Mouse (Mus musculus): Measurements from ENCODE around the gene Sf3a2. TPM values are rescaled to one million over a fixed set of nuclear protein-coding genes. Genes with fewer than 3 reads are reported as not detected.
"Not testable (repeated sequence)": the region's sequence is repeated elsewhere in the genome, so short reads cannot be mapped to it uniquely, and the experiment has no call there.

Sf3a2 gene
- total RNA-seq, 2 experiments from 2014 or later: 24.1 to 118 TPM

- ATAC-seq (replicated peaks; ENCODE audit: low FRiP score, low TSS enrichment, poor library complexity, severe bottlenecking): no peak
These were observed 19.2 kb downstream of the Sf3a2 start for GRCm38 (mm10) chr10:80817164-80817563.

GRCm38 (mm10) chr10:80817955-80818354 is 20.0 kb downstream of the Sf3a2 start:
- ATAC-seq (replicated peaks; ENCODE audit: low FRiP score, low TSS enrichment, poor library complexity, severe bottlenecking): not testable (repeated sequence)

DNA sequence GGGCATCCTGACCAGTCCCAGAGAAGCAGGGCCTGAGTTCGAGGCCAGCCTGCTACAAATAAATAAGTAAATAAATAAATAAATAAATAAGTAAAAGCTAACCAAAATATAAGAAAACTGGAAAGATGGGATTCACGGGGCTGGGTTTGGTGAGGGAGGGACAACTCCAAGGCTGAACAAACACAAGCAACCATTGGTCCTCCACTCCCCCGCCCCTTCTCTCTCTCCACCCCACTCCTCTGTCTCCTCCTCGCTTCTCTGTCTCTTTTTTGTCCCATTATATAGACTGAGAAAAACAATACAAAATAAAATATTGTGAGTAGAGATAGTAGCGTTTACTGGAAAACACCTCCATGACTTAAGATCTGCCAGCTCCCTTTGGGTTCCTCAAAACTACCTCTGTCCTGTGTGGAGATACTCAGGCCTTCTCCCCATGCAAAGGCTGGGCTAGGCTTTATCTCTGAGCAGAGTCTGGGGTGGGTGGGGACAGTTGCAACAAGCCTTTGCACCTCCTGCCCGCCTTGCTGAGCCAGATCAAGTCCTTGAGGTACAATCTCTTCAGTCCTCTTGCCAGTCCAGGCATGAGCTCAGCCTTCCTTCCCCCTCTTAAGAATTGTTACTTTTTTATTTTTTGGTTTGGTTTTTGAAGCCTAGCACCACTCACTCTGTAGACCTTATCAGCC is 20.7 kb downstream of the Sf3a2 start:
- peak; percentile 100 for ATAC-seq (replicated peaks; ENCODE audit: low FRiP score, low TSS enrichment, poor library complexity, severe bottlenecking)

GRCm38 (mm10) chr10:80819406-80819805 is 21.4 kb downstream of the Sf3a2 start:
- no peak; the same call in 1 of the 2 replicates for ATAC-seq (replicated peaks; ENCODE audit: low FRiP score, low TSS enrichment, poor library complexity, severe bottlenecking)

- ATAC-seq (replicated peaks; ENCODE audit: low FRiP score, low TSS enrichment, poor library complexity, severe bottlenecking): no peak
These were observed 24.0 kb downstream of the Sf3a2 start for GRCm38 (mm10) chr10:80821991-80822390.

GRCm38 (mm10) chr10:80822528-80822927 is 24.5 kb downstream of the Sf3a2 start:
- ATAC-seq (replicated peaks; ENCODE audit: low FRiP score, low TSS enrichment, poor library complexity, severe bottlenecking): no peak

GRCm38 (mm10) chr10:80823316-80823715 is 25.3 kb downstream of the Sf3a2 start:
- no peak for ATAC-seq (replicated peaks; ENCODE audit: low FRiP score, low TSS enrichment, poor library complexity, severe bottlenecking)

DNA sequence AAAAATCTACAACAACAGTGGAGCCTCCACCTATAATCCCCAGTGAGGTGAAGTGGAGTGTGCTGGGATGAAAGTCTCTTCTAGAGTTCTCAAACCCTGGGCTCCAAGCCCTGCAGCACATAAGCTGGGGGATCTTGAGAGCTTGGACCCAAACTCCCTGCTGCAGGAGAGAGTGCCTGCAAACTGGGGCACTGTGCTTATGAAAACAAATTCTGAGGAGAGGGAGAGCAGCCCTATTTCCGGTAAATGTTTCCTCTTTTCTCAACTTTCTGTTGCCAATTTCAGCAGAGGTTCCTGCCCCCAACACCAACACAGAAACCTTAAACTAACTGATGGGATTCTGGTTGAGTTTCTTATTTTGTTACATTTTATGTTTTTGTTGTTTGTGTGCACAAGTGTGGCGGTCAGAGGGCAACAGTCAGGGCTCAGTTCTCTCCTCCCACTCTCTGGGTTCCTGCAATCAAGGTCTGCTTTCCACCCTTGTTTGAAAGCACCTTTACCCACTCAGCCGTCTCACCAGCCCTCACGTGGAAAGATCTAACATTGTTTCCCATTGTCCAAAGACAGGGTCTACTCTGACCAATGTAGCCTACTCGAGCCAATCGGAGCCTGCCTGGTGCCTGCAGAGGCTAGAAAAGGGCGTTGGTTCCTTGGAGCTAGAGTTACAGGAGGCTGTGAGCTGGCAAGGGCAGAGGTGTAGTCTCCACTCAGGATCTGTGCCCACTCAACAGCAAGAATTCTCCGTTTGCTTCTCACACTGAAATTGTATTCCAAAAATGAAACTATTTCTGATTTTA is 26.0 kb downstream of the Sf3a2 start:
- no peak for ATAC-seq (replicated peaks; ENCODE audit: low FRiP score, low TSS enrichment, poor library complexity, severe bottlenecking)

GRCm38 (mm10) chr10:80824827-80825226 is 26.8 kb downstream of the Sf3a2 start:
- no peak for ATAC-seq (replicated peaks; ENCODE audit: low FRiP score, low TSS enrichment, poor library complexity, severe bottlenecking)

GRCm38 (mm10) chr10:80826151-80827062 is 28.4 kb downstream of the Sf3a2 start, which contains the start of gene Oaz1:
Gene Oaz1 (plus strand): TSS chr10:80826656.
- peak; percentile 88 for ATAC-seq (replicated peaks; ENCODE audit: low FRiP score, low TSS enrichment, poor library complexity, severe bottlenecking)

- ATAC-seq (replicated peaks; ENCODE audit: low FRiP score, low TSS enrichment, poor library complexity, severe bottlenecking): no peak
These were observed 29.3 kb downstream of the Sf3a2 start for GRCm38 (mm10) chr10:80827063-80827869.

GRCm38 (mm10) chr10:80827870-80828420 is 29.9 kb downstream of the Sf3a2 start:
- ATAC-seq (replicated peaks; ENCODE audit: low FRiP score, low TSS enrichment, poor library complexity, severe bottlenecking): no peak

GRCm38 (mm10) chr10:80828587-80828986 is 30.6 kb downstream of the Sf3a2 start:
- ATAC-seq (replicated peaks; ENCODE audit: low FRiP score, low TSS enrichment, poor library complexity, severe bottlenecking): not testable (repeated sequence)

DNA sequence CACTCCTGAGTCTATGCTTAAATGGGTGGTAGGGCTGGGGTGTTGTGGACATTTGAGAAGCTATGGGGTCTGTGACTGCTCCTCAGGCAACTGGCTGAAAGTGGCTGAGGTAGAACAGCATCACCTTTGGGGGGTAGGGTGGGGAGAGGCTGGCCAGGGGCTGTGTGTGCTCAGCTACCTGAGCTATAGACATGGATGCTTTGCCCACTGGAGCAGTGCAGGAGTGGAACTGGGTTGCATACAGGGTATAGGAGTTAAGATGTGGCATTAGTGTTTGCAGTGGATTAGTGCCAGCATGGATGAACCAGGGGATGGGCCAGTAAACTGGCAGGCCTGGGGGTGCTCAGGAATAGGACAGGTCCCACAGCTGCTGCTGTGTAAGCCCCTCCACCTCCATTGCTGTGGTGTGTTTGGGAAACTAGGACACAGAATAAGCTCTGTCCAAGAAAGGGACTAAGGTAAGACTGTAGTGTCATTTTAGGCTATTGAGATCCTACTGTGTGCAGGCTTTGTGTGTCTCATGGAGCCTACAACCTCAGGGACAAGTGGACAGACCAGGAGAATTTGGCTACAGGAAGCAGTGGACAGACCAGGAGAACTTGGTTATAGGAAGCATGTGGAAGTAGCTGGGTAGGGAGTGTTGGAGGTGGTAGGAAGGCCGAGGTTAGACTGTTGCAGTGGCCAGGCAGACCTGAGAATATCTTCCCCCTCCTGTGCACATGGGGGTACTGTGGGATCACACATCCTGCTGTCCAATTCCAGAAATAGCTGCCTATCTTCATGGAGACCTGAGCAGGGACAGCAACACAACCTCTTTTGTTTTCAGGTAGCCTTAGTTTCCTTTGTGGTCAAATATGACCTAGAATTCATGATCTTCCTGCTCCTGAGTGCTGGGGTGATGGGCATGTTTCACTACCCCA is 31.6 kb downstream of the Sf3a2 start:
- no peak for ATAC-seq (replicated peaks; ENCODE audit: low FRiP score, low TSS enrichment, poor library complexity, severe bottlenecking)

DNA sequence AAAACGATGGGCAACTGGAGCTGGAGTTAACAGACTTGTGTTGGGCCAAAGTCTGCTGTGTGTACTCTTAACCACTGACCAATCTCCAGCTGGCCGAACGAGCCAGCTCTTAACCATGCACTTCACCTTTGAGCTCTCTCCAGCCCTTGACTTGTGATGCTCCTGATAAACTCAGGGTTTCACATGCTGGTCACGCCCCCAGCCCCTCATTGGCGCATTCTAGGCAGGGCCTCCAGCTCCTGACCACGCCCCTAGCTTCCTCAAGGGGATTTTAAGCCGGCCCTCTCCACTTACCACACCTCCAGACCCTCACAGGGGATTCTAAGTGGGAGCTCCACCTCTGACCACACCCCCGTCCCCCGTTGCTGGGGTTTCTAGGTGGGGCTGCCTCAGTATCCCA is 33.1 kb downstream of the Sf3a2 start:
- peak; percentile 22 for ATAC-seq (replicated peaks; ENCODE audit: low FRiP score, low TSS enrichment, poor library complexity, severe bottlenecking)

DNA sequence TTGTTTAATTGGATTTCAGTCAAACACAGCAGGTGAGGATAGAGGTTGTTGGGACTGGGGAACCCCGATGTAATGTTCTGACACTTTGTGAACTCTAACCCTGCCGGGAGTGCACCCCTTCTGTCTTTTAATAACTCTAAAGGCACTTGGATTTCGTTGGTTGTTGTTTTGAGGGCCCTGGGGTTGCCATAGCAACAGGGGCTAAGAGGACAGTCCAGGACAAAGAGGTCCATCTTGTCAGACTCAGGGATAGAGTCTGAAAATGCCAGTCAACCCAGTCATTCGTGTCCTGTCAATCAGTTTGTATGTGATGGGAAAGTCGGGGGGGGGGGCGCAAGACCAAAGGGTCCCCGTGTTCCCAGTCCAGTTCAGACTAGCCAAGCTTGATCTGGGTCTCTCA is 34.8 kb downstream of the Sf3a2 start:
- no peak for ATAC-seq (replicated peaks; ENCODE audit: low FRiP score, low TSS enrichment, poor library complexity, severe bottlenecking)

DNA sequence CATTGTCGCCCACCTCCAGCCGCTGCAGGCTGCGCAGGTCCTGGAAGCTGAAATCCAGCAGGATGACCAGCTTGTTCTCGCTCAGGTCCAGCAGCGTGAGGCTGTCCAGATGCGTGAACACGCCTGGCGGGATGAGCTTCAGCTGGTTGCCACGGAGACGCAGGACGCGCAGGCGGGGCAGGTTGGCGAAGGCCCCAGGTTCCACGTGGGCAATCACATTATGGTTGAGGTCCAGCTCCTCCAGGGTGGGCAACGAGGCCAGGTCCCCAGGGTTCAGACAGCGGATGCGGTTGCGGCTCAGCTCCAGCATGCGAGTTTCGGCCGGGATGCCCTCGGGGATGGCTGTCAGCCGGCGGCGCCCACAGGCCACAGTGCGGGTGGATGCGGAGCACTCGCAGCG is 37.6 kb downstream of the Sf3a2 start:
- ATAC-seq (replicated peaks; ENCODE audit: low FRiP score, low TSS enrichment, poor library complexity, severe bottlenecking): no peak

DNA sequence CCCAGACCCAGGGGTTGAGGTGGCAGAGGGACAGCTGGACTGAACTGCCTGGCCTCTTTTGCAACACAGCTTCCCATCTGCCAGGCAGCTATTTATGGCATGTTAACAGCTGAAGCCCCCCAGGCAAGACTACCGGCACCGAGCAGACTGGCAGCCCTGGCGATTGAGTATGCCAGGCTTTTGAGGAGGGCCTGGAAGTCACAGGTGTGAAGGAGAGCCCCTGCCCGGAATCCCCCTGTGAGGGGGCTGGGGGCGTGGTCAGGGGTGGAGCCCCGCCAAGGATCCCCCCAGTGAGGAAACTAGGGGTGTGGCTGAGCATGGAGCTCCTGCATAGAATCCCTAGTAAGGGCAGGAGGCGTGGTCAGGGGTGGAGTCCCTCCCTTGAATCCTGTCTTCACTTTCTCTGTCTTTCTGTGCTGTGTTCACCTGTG is 39.0 kb downstream of the Sf3a2 start:
- ATAC-seq (replicated peaks; ENCODE audit: low FRiP score, low TSS enrichment, poor library complexity, severe bottlenecking): no peak

Measured in megakaryocyte-erythroid progenitor cell, adult 5-6 weeks (primary cell).